Mouse (Mus musculus) T-helper 1 cell (primary cell): ENCODE measurements around the gene Map3k7cl.

Experiments used
- in situ Hi-C: fragments of 300-600 bp; cut with MboI, MseI; formaldehyde crosslinking; loops from one replicate; pipeline ENCODE4 v1.15.1; 2025; ENCODE audit warnings: high pct_unique_total_duplicates

Map3k7cl gene

DNA sequence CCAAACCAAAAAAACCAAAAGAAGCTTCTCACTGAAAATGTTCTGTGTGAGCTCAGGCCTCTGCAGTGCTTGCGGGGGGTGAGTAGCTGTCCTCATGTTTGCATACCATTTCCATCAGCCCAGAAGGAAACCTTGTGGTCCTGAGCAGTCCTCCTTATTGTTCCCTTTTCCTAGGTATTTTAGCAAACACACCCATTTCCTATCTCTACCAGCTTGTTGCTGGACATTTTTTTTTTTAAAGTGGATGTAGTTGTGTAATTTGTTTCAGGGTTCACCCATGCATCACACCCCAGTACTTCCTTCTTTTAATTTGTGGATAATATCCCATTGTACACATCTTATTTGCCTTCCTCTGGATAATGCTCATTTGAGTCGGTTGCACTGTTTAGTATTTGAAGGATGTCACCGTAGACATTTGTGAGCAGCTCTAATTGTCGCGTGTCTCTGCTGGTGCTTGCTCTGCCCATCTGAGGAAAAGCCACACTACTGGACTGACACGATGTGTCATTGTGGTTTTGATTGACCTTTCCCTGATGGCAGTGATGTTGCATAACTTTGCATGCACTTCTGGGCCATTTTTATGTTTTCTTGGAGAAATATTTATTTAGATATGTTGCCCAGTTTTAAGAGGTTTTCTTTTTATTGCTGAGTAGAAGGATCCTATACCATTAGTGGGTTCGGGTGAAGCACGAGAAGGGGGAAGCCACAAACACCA lies 32.6 kb downstream of the Map3k7cl start:
- in situ Hi-C loops = no loop called here

- in situ Hi-C loops = no loop called here
Measured at GRCm38 (mm10) chr16:87587843-87588242, 34.7 kb downstream of the Map3k7cl start.

- in situ Hi-C loops = loop anchor here (5.0 kb wide), 1 partner anchor 158 kb away; no protein-coding TSS in a partner anchor
Measured at GRCm38 (mm10) chr16:87594145-87594544, 41.0 kb downstream of the Map3k7cl start.

GRCm38 (mm10) chr16:87595149-87595548 lies 42.0 kb downstream of the Map3k7cl start:
- in situ Hi-C loops = no loop called here

DNA sequence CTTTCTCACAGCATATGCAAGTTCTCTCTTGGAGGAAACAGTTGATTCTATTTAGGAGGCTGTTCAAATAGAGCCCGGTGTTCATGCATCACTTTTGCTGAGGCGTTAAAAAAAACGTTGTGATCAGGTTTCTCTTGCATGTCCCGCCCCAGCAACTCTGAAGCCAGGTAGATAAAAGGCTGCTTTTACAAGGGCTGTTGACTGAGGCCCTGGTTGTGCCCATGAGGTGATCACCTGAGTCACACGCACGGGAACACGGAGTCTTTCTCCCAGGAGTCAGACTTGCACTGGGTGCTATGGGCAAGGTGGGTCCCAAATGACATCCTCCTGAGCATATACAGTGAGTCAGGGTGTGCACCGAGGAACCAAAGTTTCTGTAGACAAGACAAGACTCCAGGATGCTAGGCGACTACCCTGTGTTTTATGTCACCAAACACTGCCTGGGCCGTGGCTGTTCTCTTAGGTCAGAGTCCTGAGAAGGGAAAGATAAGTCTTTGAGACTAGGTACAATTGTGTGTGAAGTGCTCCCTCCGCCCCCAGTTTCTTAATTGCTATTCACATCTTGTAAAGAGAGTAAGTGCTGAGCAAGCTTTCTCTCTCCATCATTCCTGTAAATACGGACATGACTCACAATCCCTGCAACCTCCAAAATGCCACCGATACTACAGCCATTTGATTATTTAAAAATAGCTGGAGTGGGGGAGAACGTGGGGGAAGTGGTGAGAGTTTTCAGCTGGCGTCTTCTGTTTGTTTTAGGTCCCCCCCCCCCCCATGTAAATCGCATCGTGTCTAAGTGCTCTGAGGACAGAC lies 49.8 kb downstream of the Map3k7cl start:
- in situ Hi-C loops = no loop called here

- in situ Hi-C loops = no loop called here
Measured at GRCm38 (mm10) chr16:87604002-87604401, 50.9 kb downstream of the Map3k7cl start.

GRCm38 (mm10) chr16:87604883-87605282 lies 51.8 kb downstream of the Map3k7cl start:
- in situ Hi-C loops = no loop called here

GRCm38 (mm10) chr16:87607383-87607782 lies 54.3 kb downstream of the Map3k7cl start:
- in situ Hi-C loops = no loop called here

DNA sequence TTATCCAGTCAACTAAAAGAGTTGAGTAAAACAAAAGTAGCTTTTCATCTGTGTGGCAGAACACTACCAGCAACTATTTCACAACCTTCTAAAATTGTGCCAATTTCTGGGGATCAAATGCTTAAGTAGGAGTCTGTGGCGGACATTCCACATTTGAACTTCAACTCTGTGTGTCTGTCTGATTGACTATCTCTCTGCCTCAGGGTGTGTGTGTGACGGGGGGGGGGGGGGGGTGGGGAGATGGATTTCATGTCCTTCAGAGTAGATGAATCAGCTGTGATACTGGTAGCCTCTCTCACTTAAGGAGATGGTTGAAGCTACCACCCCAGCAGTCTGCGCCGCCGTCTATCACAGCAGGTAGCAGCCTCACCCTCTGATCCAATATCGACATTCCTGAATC lies 54.8 kb downstream of the Map3k7cl start:
- in situ Hi-C loops = no loop called here

DNA sequence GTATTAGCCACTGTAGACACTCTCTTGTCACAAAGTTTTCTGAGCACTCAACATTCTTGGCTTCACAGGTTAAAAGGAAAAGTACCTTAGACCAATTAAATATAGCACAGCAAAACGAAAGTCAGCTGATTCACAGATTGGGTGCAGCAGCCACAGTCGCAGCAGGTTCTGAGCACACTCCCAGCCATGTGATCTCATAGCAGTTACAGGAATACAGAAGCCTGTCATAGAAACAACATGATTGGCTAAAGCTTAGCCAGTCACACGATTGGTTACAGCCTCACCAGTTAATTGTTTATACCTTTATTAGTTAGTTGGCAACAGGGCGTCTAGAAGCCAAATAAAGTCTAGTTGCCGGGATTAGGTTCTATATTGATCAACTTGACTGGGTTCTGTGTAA lies 57.0 kb downstream of the Map3k7cl start:
- in situ Hi-C loops = no loop called here

- in situ Hi-C loops = no loop called here
Measured at GRCm38 (mm10) chr16:87610556-87611295, 57.6 kb downstream of the Map3k7cl start.

- in situ Hi-C loops = no loop called here
Measured at GRCm38 (mm10) chr16:87611420-87611819, 58.3 kb downstream of the Map3k7cl start.

GRCm38 (mm10) chr16:87612218-87612838 lies 59.2 kb downstream of the Map3k7cl start:
- in situ Hi-C loops = no loop called here

- in situ Hi-C loops = no loop called here
Measured at GRCm38 (mm10) chr16:87617377-87617776, 64.2 kb downstream of the Map3k7cl start.

DNA sequence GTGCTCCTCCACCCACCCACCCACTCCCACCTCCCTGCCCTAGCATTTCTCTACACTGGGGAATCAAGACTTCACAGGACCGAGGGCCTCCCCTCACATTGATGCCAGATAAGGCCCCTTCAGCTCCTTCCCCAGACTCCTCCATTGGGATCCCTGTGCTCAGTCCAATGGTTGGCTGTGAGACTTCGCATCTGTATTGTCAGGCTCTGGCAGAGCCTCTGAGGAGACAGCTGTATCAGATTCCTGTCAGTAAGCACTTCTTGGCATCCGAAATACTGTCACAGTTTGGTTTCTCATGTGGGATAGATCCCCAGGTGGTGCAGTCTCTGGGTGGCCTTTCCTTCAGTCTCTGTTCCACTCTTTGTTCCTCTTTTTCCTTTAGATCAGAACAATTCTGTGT lies 68.1 kb downstream of the Map3k7cl start:
- in situ Hi-C loops = no loop called here

DNA sequence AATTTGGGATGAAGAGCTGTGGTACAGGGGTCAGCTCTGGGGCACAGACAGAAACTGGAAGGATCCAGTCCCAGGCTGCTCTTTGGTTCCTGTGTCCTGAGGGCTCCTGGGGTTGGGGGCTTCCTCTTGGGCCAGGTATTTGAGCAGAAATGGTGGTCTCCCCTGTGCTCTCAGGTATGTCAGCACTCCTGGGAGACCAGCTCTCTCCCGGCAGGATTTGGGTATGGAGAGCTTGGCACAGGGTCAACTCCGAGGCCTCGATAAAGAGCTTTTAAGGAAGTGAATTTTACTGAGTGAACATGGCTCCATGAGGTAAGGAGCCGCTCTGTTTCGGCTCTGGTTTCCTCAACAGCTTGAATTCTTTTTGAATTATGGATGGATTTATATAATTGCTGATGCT lies 70.8 kb downstream of the Map3k7cl start:
- in situ Hi-C loops = no loop called here

- in situ Hi-C loops = no loop called here
Measured at GRCm38 (mm10) chr16:87624937-87625336, 71.8 kb downstream of the Map3k7cl start.

DNA sequence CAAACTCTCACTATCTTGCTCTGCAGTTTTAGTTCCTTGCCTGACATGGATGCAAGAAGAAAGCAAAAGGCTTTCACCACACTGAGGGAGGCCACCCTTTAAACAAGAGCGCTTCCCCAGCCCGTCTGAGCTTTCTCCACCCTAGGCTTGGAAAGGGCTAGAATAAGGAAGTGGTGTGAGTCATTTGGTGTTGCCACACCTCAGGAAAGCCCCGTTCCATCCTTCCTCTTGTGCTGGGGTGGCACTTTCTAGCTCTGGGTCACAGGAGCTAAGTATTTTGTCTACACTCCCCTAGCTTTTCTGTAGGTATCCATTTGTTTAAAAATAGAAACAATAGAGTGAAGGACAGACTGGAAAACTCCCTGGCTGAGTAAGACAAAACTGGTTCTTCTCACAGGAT lies 72.2 kb downstream of the Map3k7cl start:
- in situ Hi-C loops = no loop called here

- in situ Hi-C loops = no loop called here
Measured at GRCm38 (mm10) chr16:87625816-87626215, 72.7 kb downstream of the Map3k7cl start.

GRCm38 (mm10) chr16:87626696-87627095 lies 73.6 kb downstream of the Map3k7cl start:
- in situ Hi-C loops = no loop called here

GRCm38 (mm10) chr16:87634709-87635108 lies 81.6 kb downstream of the Map3k7cl start:
- in situ Hi-C loops = no loop called here
